Mouse (Mus musculus): ENCODE measurements around the gene Miox.

The Miox gene

GRCm38 (mm10) chr15:89334271-89334670 is at the start of gene Miox:
Gene Miox (plus strand): TSS chr15:89334398.
- in situ Hi-C loops (cut with MboI, MseI), result no loop called here

GRCm38 (mm10) chr15:89285004-89285403 is 49.2 kb upstream of the Miox start:
- in situ Hi-C loops (cut with MboI, MseI), result no loop called here

GRCm38 (mm10) chr15:89285478-89285877 is 48.7 kb upstream of the Miox start:
- in situ Hi-C loops (cut with MboI, MseI), result no loop called here

- in situ Hi-C loops (cut with MboI, MseI), result no loop called here
Measured at GRCm38 (mm10) chr15:89286114-89286513, 48.1 kb upstream of the Miox start.

- in situ Hi-C loops (cut with MboI, MseI), result no loop called here
Measured at GRCm38 (mm10) chr15:89286582-89286981, 47.6 kb upstream of the Miox start.

GRCm38 (mm10) chr15:89288227-89288767 is 45.9 kb upstream of the Miox start:
- in situ Hi-C loops (cut with MboI, MseI), result no loop called here

GRCm38 (mm10) chr15:89289455-89289854 is 44.7 kb upstream of the Miox start:
- in situ Hi-C loops (cut with MboI, MseI), result no loop called here

GRCm38 (mm10) chr15:89291521-89291920 is 42.7 kb upstream of the Miox start:
- in situ Hi-C loops (cut with MboI, MseI), result no loop called here

- in situ Hi-C loops (cut with MboI, MseI), result no loop called here
Measured at GRCm38 (mm10) chr15:89292795-89293194, 41.4 kb upstream of the Miox start.

GRCm38 (mm10) chr15:89293778-89294177 is 40.4 kb upstream of the Miox start:
- in situ Hi-C loops (cut with MboI, MseI), result no loop called here

- in situ Hi-C loops (cut with MboI, MseI), result no loop called here
Measured at GRCm38 (mm10) chr15:89295580-89296165, 38.5 kb upstream of the Miox start.

GRCm38 (mm10) chr15:89296465-89296864 is 37.7 kb upstream of the Miox start:
- in situ Hi-C loops (cut with MboI, MseI), result no loop called here

GRCm38 (mm10) chr15:89297695-89298094 is 36.5 kb upstream of the Miox start:
- in situ Hi-C loops (cut with MboI, MseI), result no loop called here

GRCm38 (mm10) chr15:89300180-89300579 is 34.0 kb upstream of the Miox start:
- in situ Hi-C loops (cut with MboI, MseI), result no loop called here

GRCm38 (mm10) chr15:89300600-89300999 is 33.6 kb upstream of the Miox start:
- in situ Hi-C loops (cut with MboI, MseI), result no loop called here

- in situ Hi-C loops (cut with MboI, MseI), result no loop called here
Measured at GRCm38 (mm10) chr15:89305966-89306365, 28.2 kb upstream of the Miox start.

GRCm38 (mm10) chr15:89307461-89307860 is 26.7 kb upstream of the Miox start:
- in situ Hi-C loops (cut with MboI, MseI), result no loop called here

- in situ Hi-C loops (cut with MboI, MseI), result no loop called here
Measured at GRCm38 (mm10) chr15:89308406-89309139, 25.6 kb upstream of the Miox start.

GRCm38 (mm10) chr15:89309962-89310498 is 24.2 kb upstream of the Miox start:
- in situ Hi-C loops (cut with MboI, MseI), result no loop called here

GRCm38 (mm10) chr15:89313359-89313758 is 20.8 kb upstream of the Miox start:
- in situ Hi-C loops (cut with MboI, MseI), result no loop called here

- in situ Hi-C loops (cut with MboI, MseI), result no loop called here
Measured at GRCm38 (mm10) chr15:89314107-89314506, 20.1 kb upstream of the Miox start.

GRCm38 (mm10) chr15:89314511-89315189 is 19.5 kb upstream of the Miox start:
- in situ Hi-C loops (cut with MboI, MseI), result no loop called here

Data from T-helper 17 cell (primary cell).